Mouse (Mus musculus) hindbrain, embryonic 12.5 days (tissue): ENCODE data around the gene Gm26558. TPM values are rescaled to one million over a fixed set of nuclear protein-coding genes. Genes with fewer than 3 reads are reported as not detected.

Source experiments
- ATAC-seq: fragments of 200-750 bp; cut with Nextera tagmentation; 2 replicates; pipeline ENCODE4 v1.8.0; 2017; ENCODE audit warnings: moderate TSS enrichment; ENCODE audit not compliant: low FRiP score
- H3K27ac ChIP-seq: fragments of 300-500 bp; sonication (generic); 2 replicates; pipeline ENCODE4 v1.5.1; 2016; ENCODE audit warnings: mild to moderate bottlenecking
- H3K27me3 ChIP-seq: fragments of 300-500 bp; sonication (generic); 2 replicates; pipeline ENCODE4 v1.6.1; 2016; ENCODE audit warnings: mild to moderate bottlenecking
- H3K36me3 ChIP-seq: fragments of 300-500 bp; sonication (generic); 2 replicates; pipeline ENCODE4 v1.6.1; 2016; ENCODE audit warnings: mild to moderate bottlenecking
- H3K4me1 ChIP-seq: fragments of 300-500 bp; sonication (generic); 2 replicates; pipeline ENCODE4 v1.6.1; 2016
- H3K4me2 ChIP-seq: fragments of 300-500 bp; sonication (generic); replicated peaks from 2 replicates; pipeline ENCODE4 v1.6.1; 2016; ENCODE audit warnings: mild to moderate bottlenecking
- H3K4me3 ChIP-seq: fragments of 300-500 bp; sonication (generic); 2 replicates; pipeline ENCODE4 v1.5.1; 2016; ENCODE audit warnings: mild to moderate bottlenecking
- H3K9ac ChIP-seq: fragments of 300-500 bp; sonication (generic); 2 replicates; pipeline ENCODE4 v1.6.1; 2016; ENCODE audit warnings: mild to moderate bottlenecking, moderate library complexity
- H3K9me3 ChIP-seq: fragments of 300-500 bp; sonication (generic); replicated peaks from 2 replicates; pipeline ENCODE4 v1.6.1; 2016; ENCODE audit warnings: mild to moderate bottlenecking
- WGBS: fragments of 180-500 bp; shearing (Covaris S2); methylation state at CpG from one replicate; pipeline ENCODE4 v1.1.7; 2016; 5-methylcytosine and 5-hydroxymethylcytosine counted together
- polyA plus RNA-seq: library from polyadenylated mRNA; unstranded; fragments of >200 nt; fragmentation: Nextera tagmentation; extraction: Ambion mirVana; gene quantifications from 2 replicates; pipeline ENCODE4 v1.2.1, GENCODE M21; 2016

The Gm26558 gene
- polyA plus RNA-seq, 1 experiment from 2014 or later: 4.4 TPM

DNA sequence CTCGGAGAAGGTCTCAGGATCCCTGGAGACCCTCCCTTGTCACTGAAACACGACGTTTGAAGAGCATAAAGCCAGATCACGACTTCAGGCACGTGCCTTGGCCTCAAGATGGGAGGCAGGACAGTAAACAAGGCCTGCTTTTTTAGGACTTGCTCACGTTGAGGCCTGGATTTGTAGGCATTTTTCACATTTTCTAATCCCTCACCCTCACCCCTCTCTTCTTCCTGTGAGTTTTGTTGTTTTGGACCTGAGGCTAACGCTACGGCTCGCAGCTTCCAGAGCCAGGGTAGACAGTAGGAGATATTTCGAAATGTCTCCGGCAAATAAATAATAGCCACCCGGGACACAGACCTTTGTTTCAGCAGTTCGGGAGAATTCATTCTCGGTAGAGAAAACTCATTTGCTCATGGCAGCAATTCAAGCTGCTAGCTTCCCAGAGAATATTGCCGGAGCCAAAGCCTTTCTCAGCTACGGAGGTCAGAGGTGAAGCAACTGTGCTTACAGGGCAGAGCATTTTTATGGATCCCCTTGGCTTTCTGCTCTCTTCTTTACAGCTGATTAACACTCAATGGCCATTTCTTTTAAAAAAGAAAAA lies 18.8 kb downstream of the Gm26558 start:
- Histone ChIP-seq H3K4me3 (no peak overlapping the region), H3K27ac (no peak overlapping the region), H3K27me3 (no peaks in the 10 kb centered on the region), H3K9me3 (no peaks in the 10 kb centered on the region), H3K4me2 (no peak overlapping the region), H3K4me1 (peaks cover 4% of the 10 kb centered on the region; the same call in 1 of the 2 replicates), H3K9ac (no peak overlapping the region), H3K36me3 (no peaks in the 10 kb centered on the region)
- WGBS: 45% methylated on average over 16 of the region's 16 CpGs
- ATAC-seq: no peak

DNA sequence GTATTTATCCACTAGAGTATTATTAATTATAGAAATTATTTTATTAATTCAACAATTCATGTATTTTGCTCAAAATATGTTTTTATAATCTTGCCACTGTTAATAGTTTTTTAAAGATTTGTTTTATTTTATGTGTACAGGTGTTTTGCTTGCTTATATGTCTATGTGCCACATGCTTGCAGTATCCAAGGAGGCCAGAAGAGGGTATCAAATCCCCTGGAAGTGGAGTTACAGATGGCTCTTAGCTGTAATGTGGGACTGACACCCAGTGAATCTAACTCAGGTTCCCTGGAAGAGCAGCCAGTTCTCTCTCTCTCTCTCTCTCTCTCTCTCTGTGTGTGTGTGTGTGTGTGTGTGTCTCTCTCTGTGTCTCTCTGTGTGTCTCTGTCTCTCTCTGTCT lies 20.9 kb downstream of the Gm26558 start:
- Histone ChIP-seq H3K4me3 (no peak overlapping the region), H3K4me1 (peaks cover 4% of the 10 kb centered on the region; the same call in 1 of the 2 replicates), H3K9me3 (no peaks in the 10 kb centered on the region), H3K27me3 (no peaks in the 10 kb centered on the region), H3K27ac (no peak overlapping the region), H3K9ac (no peak overlapping the region), H3K4me2 (no peak overlapping the region), H3K36me3 (no peaks in the 10 kb centered on the region)
- ATAC-seq: no peak

DNA sequence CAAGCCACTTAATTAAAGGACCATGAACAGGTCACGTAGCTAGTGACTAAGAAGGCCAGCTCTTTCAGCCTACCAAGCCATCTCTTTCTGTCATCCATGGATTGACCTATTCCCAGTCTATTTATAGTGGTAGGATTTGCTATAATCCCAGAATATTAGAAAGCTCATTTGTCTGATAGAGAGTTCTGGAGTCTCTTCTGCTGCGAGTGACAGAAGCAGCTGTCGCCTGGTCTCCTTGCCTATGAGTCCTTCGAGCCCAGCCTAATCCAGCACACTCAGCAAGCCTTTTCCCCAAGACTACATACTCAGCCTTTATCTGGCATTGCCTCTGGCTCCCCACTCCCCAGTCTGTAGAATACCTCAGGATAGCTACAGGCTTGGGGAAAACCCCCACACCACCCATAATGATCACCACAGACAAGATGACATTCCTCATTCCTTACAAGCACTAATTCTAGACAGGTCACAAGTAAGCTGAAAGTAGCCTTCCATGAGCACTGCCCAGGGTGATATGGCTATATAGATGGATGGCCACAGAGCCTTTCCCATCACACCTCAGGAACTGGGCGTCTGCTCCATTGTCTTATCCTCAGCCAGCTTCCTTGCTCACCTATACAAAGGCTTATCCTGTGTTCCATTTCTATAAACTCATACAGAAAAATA lies 27.7 kb downstream of the Gm26558 start:
- WGBS: 89% methylated on average over 5 of the region's 5 CpGs
- no peak for ATAC-seq
- Histone ChIP-seq H3K4me1 (peaks cover 10% of the 10 kb centered on the region), H3K9ac (no peak overlapping the region), H3K4me2 (no peak overlapping the region), H3K27ac (no peak overlapping the region), H3K4me3 (no peak overlapping the region), H3K27me3 (no peaks in the 10 kb centered on the region), H3K36me3 (no peaks in the 10 kb centered on the region), H3K9me3 (no peaks in the 10 kb centered on the region)

- Histone ChIP-seq H3K27me3 (no peaks in the 10 kb centered on the region), H3K4me3 (no peak overlapping the region), H3K4me2 (no peak overlapping the region), H3K4me1 (peaks cover 11% of the 10 kb centered on the region), H3K9me3 (no peaks in the 10 kb centered on the region), H3K9ac (no peak overlapping the region), H3K27ac (no peak overlapping the region), H3K36me3 (no peaks in the 10 kb centered on the region)
- WGBS: 91% methylated on average over 1 of the region's 1 CpGs
- ATAC-seq: no peak
Observed at GRCm38 (mm10) chr2:70632412-70632811, 29.5 kb downstream of the Gm26558 start.

DNA sequence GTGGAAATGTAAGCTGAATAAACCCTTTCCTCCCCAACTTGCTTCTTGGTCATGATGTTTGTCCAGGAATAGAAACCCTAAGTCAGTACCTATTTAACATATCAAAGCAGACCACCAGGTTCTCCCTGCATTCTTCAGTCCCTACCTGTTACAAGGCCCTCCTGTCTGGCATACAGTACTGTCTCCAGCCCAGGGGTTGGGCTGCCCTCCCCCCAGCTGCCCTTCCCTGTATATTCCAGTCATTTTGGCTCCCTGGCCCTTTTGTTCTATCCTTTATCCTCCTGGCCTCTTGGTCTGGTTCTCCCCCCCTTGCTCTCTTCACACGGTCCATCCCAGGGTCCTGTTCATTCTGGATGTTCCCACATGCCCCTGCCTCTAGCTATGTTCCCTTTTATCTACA lies 30.6 kb downstream of the Gm26558 start:
- 81% methylated on average over 1 of the region's 1 CpGs for WGBS
- Histone ChIP-seq H3K4me1 (peaks cover 11% of the 10 kb centered on the region), H3K27me3 (no peaks in the 10 kb centered on the region), H3K27ac (no peak overlapping the region), H3K9me3 (no peaks in the 10 kb centered on the region), H3K4me2 (no peak overlapping the region), H3K9ac (no peak overlapping the region), H3K4me3 (no peak overlapping the region), H3K36me3 (no peaks in the 10 kb centered on the region)
- no peak for ATAC-seq

- Histone ChIP-seq H3K4me3 (no peak overlapping the region), H3K27me3 (no peaks in the 10 kb centered on the region), H3K4me2 (peak overlapping the region; percentile 34), H3K9me3 (no peaks in the 10 kb centered on the region), H3K36me3 (no peaks in the 10 kb centered on the region), H3K27ac (no peak overlapping the region), H3K9ac (no peak overlapping the region), H3K4me1 (peaks cover 11% of the 10 kb centered on the region)
- 71% methylated on average over 3 of the region's 3 CpGs for WGBS
- no peak for ATAC-seq
Observed at GRCm38 (mm10) chr2:70629921-70630320, 32.0 kb downstream of the Gm26558 start.

DNA sequence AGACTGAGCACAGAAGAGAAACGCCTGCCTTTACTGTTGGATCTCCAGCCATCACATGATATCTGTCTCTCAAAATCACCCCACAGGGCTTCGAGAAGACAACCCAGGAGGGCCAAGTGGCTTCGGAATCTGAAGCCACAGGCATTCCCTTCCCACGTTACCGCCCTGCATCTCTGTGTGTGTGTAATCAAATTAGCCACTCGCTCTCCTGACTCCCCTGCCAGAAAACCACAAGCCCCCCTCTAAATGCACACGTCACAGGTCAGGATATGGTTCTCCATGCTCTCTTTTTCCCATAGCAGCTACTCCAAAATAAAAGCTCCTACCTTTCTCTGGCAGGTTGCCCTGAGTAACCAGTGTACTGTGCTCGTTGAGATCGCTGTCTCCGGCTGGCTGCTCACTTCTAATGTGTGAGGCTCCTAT lies 32.6 kb downstream of the Gm26558 start:
- Histone ChIP-seq H3K27ac (no peak overlapping the region), H3K9me3 (no peaks in the 10 kb centered on the region), H3K36me3 (no peaks in the 10 kb centered on the region), H3K4me3 (0 out of 2 replicates have a peak overlapping the region, but pooled peaks have one; percentile 7), H3K9ac (no peak overlapping the region), H3K4me1 (peaks cover 11% of the 10 kb centered on the region), H3K27me3 (no peaks in the 10 kb centered on the region), H3K4me2 (peak overlapping the region; percentile 34)
- 15% methylated on average over 10 of the region's 10 CpGs for WGBS
- ATAC-seq: peak; percentile 68

- no peak overlapping the region for H3K4me2 ChIP-seq
- H3K27ac ChIP-seq: no peak overlapping the region
- H3K9me3 ChIP-seq: no peaks in the 10 kb centered on the region
- H3K4me3 ChIP-seq: no peak overlapping the region
- H3K9ac ChIP-seq: no peak overlapping the region
- no peaks in the 10 kb centered on the region for H3K27me3 ChIP-seq
- WGBS: 95% methylated on average over 12 of the region's 12 CpGs
- H3K36me3 ChIP-seq: no peaks in the 10 kb centered on the region
- peaks cover 11% of the 10 kb centered on the region for H3K4me1 ChIP-seq
- no peak for ATAC-seq
Observed at GRCm38 (mm10) chr2:70628397-70628796, 33.5 kb downstream of the Gm26558 start.

- H3K4me1 ChIP-seq: peaks cover 11% of the 10 kb centered on the region
- 70% methylated on average over 7 of the region's 7 CpGs for WGBS
- H3K36me3 ChIP-seq: no peaks in the 10 kb centered on the region
- no peaks in the 10 kb centered on the region for H3K9me3 ChIP-seq
- H3K4me3 ChIP-seq: no peak overlapping the region
- no peaks in the 10 kb centered on the region for H3K27me3 ChIP-seq
- H3K27ac ChIP-seq: no peak overlapping the region
- H3K4me2 ChIP-seq: no peak overlapping the region
- ATAC-seq: no peak
- no peak overlapping the region for H3K9ac ChIP-seq
Observed at GRCm38 (mm10) chr2:70625761-70626160, 36.1 kb downstream of the Gm26558 start.

- no peaks in the 10 kb centered on the region for H3K36me3 ChIP-seq
- H3K9me3 ChIP-seq: no peaks in the 10 kb centered on the region
- H3K4me1 ChIP-seq: no peaks in the 10 kb centered on the region
- H3K27me3 ChIP-seq: no peaks in the 10 kb centered on the region
- no peak overlapping the region for H3K4me2 ChIP-seq
- no peak overlapping the region for H3K9ac ChIP-seq
- no peak for ATAC-seq
- WGBS: 66% methylated on average over 4 of the region's 4 CpGs
- H3K4me3 ChIP-seq: no peak overlapping the region
- H3K27ac ChIP-seq: no peak overlapping the region
Observed at GRCm38 (mm10) chr2:70622244-70622643, 39.7 kb downstream of the Gm26558 start.

DNA sequence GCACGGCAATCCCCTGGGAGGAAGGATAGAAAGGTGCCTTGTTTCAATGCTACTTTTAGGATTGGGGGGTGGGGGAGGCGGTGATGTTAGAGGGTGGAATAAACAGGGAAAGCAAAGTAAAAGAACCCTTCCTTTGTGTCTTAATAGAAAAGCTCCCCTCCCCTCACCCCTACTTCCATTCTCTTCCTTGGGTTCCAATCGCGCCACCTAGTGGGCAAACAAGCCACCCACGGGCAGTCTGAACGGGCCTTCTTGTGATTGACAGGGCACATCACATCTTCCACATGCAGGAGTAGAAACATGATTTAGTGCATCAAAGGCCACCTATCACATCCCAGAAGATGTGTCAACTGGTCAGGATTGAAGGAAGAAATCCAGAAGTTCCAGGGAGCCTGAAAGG lies 41.7 kb downstream of the Gm26558 start:
- no peak for ATAC-seq
- WGBS: 14% methylated on average over 6 of the region's 6 CpGs

GRCm38 (mm10) chr2:70619232-70619835 lies 42.6 kb downstream of the Gm26558 start:
- Histone ChIP-seq H3K4me1 (no peaks in the 10 kb centered on the region), H3K4me3 (no peak overlapping the region), H3K9ac (no peak overlapping the region), H3K27ac (no peak overlapping the region; the same call in 1 of the 2 replicates), H3K9me3 (no peaks in the 10 kb centered on the region), H3K27me3 (no peaks in the 10 kb centered on the region), H3K36me3 (no peaks in the 10 kb centered on the region), H3K4me2 (no peak overlapping the region)
- ATAC-seq: no peak
- WGBS: 86% methylated on average over 6 of the region's 6 CpGs

More for the DNA sequence above, 41.7 kb downstream of the Gm26558 start:
- Histone ChIP-seq H3K4me1 (no peaks in the 10 kb centered on the region), H3K9me3 (no peaks in the 10 kb centered on the region), H3K9ac (no peak overlapping the region), H3K4me2 (no peak overlapping the region), H3K4me3 (no peak overlapping the region), H3K27me3 (no peaks in the 10 kb centered on the region), H3K27ac (no peak overlapping the region), H3K36me3 (no peaks in the 10 kb centered on the region)

- ATAC-seq: no peak
- Histone ChIP-seq H3K4me2 (no peak overlapping the region), H3K36me3 (no peaks in the 10 kb centered on the region), H3K9me3 (no peaks in the 10 kb centered on the region), H3K4me1 (no peaks in the 10 kb centered on the region), H3K9ac (no peak overlapping the region), H3K27me3 (no peaks in the 10 kb centered on the region), H3K4me3 (no peak overlapping the region), H3K27ac (no peak overlapping the region)
- WGBS: 68% methylated on average over 3 of the region's 3 CpGs
Observed at GRCm38 (mm10) chr2:70616617-70617016, 45.3 kb downstream of the Gm26558 start.
